Mouse (Mus musculus) yolk sac, embryonic 10.5 days (tissue): Measurements from ENCODE around the gene Atp6v0d1.
A peak's percentile ranks its signal among the peaks of the same experiment; 100 is the strongest.
"Not testable (repeated sequence)": the region's sequence is repeated elsewhere in the genome, so short reads cannot be mapped to it uniquely, and the experiment has no call there.

Experiments
- DNase-seq: peaks from one replicate; pipeline ENCODE4 v3.0.0-alpha.2; 2017; ENCODE audit warnings: low spot score

The Atp6v0d1 gene

DNA sequence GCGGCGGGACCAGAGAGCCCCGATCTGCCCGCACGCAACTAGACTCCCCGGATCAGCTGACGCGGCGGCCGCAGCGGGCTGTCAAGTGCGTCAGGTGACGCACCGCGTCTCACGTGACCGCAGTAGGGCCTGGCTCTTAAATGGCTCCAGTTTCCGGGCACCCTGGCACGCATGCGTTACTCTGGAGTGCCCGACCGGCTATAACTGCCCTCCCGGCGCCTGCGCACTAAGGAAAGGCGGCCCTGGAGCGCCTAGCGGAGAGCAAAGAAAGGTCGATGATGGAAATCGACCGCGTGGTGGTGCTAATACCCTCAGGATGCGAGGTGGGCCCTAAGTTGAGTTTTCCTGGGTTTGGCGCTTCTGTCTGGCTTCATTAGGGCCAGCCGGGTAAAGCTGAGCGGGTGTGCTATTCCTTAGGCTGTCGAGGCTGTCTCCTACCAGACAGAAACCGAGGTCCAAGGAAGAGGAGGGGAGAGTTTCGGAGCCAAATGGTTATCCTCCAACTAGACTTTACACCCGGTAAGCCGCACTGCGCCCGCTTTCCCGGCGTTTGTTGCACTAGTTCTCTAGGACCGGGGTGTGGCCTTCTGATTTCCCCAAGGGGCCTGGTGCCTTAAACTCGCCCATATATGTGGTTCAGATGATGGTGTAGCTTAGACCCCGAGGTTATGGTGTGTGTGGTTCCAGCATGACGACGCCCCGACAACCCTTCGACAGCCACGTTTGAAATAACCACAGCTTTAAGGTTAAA, at the start of gene Atp6v0d1:
Gene Atp6v0d1, minus strand, starts transcription at position 96 of the 751 bp plus-strand sequence.
- peak; percentile 99 for DNase-seq

DNA sequence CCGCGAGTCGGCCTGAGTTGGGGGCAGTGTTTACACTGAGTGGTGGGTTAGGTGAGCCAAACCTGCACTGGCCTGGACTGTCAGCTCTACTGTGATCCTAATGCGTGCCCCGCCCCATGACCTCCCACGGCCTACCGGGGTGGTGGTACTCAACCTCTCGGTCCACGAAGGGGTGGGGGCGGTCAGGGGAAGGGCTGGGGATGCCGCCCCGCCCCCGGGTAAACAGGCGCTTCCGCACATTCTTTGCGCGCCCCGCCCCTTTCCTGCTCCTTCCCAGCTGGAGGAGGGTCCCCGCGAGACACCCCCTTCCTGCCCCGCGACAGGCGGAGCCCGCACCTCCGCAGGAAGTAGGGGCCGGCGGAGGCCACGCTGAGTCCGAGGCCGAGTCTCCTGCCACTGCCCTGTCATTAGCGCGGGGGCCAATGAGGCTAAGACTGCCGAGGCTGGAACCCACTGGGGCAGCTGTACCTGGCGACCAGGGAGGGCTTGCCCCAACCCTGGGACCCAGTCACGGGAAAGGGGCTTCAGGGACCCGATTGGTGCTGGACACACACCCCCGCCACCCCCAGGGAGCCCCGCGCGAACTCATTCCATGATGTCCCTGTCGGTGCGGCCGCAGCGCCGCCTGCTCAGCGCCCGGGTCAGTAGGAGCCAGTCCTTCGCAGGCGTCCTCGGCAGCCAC, 48.1 kb upstream of the Atp6v0d1 start:
- peak; percentile 69 for DNase-seq

DNA sequence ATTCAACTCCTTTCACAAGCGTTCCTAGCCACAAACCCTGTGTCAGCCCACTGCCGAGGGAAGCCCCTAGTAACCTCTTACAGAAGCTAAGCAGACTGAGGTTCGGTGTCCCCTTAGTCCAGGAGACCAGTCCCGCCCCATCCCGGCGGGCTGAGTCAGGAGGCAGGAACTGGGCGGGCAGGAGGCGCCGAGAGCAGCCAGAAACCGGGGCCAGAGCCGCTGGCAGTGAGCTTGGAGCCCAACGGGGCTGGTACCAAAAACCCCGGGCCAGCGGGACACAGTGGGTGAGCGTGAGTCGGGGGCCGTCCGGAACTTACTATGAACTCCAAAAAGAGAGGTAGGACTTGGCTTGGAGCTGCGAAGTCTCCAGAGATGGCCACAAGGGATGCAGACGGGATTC, 47.2 kb upstream of the Atp6v0d1 start:
- DNase-seq, result no peak

DNA sequence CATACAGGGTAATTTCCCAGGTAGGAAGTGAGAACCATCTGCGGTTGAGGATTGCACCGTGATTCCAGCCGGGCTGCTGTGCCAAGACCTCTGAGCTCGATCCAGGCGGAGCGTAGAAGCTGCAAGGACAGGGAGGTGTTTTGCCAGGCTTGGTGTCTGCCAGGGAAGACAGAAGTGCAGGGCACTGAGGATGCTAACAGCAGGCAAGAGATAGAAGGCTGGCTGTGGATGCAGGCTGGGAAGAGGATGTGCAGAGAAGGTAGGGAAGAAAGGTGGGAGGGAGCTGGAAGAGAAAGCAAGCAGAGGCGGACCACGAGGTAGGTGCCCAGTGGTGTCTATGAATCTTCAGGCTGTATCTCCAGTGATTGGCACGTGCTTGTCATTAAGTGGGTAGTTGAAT, 46.0 kb upstream of the Atp6v0d1 start:
- no peak for DNase-seq

DNA sequence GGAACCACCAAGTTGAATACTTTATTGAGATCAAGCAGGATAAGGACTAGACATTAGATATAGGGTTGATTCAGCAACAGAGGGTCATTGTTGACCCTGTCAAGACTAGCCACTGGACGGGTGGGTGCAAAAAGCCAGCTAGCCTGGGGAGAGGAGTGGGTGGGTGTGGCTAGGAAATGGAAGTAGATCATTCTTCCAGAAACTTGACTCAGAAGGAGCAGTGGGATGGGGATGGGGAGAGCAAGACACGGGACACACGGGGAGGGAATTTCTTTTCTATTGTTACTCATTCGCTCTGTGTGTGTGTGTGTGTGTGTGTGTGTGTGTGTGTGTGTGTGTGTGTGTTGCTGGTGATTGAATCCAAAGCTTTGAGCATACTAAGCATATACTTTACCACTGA, 43.9 kb upstream of the Atp6v0d1 start:
- DNase-seq, result no peak

DNA sequence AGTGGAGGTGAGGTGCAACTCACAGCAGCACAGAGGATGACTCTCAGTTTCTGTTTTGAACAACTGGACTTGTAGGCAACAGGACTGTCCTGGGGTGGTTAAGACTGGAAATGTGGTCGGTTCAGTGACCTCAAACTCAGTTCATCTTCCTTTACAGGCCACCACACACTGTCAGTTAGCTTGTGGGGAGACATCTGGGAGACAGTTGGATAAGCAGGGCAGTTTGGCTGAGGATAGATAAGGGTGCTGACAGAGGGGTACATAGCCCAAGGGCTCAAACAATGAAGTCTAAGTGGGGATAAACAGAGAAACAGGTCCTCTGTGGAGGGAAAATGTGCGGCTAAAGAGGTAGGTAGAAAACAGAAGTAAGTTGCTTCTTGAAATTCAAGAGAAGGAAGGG, 43.5 kb upstream of the Atp6v0d1 start:
- DNase-seq, result no peak

DNA sequence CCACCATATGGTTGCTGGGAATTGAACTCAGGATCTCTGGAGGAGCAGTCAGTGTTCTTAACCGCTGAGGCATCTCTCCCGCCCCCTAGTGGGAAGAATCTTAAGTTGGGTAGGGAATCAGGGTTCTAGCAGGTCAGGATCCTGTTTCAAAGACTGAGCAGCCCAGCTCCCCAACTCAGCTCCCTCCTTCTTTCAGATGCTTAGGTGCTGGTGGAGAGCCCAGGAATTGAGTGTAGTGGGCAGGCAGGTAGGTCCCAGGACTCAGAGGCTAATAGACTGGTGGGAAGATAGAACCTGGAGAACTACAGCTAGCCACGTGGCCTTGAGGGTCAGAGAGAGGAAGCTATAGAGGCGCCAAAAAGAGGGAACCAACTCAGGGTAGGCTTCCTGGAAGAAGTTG, 41.8 kb upstream of the Atp6v0d1 start:
- no peak for DNase-seq

DNA sequence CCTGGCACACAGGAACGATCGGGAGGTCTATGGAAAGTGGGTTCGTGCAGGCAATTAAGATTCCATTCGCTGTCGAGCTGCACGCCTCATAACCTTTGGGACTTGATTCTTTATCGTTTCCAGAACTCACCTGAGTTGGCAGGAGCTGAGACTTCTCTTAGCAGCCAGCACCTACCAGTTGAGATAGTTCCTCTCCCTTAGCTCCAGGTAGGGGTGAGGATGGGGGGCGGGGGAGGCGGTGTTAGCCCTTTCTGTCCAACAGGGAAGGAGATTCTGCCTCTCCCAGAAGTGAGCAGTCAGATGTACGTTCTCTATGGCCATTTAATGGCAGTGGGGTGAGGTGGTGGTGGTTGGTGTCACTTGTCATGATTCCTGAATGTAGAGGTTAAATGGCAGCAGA, 41.2 kb upstream of the Atp6v0d1 start:
- DNase-seq, result no peak

DNA sequence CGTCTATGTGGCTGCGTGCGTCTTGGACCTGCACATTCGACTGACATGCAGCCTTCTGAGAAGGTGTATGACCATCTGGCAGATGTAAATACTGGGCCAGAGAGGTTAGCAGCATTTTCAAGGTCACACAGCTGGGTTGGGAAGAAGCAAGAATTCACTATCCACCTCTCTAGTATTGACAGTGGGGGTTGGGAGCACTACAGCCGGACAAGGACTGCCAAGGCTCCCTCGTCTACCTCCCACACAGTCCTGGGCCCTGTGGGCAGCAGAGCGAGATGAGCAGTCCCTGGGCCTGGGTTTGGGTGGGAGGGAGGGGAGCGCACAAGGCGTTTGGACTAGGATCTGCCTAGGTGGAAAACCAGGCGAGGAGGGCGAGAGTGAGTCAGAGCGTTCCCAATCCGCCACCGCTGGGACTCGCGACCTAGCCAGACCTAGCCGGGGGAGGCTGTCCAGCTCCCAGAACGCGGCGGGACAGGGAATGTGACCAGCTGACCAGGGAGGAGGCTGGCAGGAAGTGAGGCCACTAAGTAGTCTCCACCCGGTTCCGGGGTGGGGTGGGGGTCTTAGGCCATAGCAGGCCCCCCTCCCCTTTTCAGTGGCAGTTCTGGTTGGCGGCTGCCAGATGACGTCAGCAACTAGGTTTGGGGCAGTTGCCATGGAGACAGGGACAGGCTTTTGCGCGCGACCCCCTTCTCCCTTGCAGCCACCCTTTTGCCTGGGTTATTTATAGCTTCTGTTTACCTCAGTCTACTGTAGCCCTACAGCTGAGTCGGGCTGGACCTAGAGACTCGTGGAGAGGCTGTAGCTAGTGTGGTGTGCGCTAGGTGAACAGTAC, 40.6 kb upstream of the Atp6v0d1 start:
- peak; percentile 92 for DNase-seq

DNA sequence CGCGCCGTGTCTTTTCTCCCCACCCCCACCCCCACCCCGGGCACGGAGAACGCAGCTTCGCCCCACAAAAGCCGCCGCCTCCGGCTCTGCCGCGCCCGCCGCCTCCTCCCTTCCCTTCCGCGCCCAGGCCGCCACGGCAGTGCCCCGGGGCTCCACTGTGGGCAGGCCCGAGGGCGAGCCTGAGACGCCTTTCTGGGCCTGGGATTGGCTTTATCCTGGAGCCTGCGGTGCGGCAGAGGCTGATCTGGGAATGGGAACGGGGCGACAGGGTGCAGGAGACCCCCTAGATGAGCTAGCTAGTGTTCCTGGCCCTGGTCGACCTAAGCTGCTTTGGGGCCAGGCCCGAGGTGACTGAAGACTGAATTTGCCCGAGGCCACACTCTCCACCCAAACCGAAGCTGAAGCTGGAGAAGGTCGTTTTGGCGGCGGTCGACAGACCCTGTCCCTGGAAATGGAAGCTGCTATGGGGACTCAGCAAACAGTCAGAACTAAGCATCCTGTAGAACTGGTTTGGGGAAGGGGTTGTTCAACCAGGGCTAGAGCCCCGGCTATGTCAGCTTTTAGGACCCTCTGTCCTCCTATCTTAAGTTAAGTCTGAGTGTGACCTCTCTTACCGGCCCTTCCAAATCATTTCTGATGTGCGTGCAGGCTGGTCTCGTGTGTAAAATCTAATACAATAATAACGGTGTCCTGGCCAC, 39.8 kb upstream of the Atp6v0d1 start:
- DNase-seq, result no peak

DNA sequence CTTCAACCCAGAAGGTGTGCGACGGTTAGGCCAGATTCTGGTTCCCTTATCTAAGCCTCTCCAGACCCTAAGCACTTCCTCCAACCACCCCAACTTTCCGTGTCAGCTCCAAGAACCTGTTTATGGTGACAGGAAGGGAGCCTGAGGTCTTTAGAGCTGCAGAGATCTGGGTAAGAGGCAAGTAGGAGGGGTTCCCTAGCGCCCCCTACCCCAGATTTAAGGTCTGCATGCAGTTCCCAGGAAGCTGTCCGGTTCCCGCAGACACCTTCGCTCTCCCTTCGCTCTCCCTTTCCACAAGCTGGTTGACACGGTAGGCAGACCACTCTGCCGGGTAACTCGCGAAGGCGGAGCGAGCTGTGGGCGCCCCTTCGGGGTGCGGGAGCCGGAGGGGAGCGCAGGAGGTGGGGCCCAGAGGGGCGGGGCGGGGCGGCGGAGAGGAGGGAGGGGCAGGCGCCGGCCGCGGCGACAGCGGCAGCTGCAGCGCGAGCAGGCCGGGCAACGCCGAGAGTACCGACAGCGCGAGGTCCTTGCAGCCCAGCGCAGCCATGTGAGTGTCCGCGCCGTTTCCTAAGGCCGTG, 39.0 kb upstream of the Atp6v0d1 start, which contains the start of gene Ripor1:
Gene Ripor1, plus strand, starts transcription at position 452 of the 578 bp plus-strand sequence.
- peak; percentile 88 for DNase-seq

DNA sequence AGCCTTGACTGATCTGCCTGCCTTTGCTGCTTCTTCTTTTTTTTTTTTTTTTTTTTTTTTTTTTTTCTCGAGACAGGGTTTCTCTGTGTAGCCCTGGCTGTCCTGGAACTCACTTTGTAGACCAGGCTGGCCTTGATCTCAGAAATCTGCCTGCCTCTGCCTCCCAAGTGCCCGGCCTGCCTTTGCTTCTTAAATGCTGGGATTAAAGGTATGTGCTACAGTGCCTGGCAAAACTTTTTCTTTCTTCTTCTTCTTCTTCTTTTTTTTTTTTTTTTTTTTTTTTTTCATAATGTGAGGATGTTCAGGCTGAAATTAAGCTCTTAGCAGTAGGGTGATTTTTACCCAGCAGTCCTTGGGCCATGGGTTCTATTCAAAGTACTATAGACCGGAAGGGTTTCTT, 36.7 kb upstream of the Atp6v0d1 start:
- not testable (repeated sequence) for DNase-seq

DNA sequence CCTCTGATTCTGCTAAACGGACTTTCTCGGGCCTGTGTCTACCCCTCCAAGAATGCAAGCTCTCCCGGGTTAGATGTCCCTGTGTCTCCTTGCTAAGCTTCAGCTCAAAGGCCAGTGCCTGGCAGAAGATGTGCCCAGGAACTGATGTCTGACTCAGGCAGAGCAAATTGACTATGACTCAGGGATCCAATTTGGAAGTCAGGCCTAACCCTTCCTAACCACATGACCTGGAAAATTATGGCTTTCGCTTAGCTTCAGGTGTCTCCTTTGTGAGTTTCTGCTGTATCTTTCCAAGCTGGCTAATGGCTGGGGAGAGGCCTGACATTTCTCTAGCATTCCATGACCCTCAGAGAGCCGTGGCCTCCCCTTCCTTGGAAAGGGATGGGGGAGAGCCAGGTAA, 35.5 kb upstream of the Atp6v0d1 start:
- DNase-seq, result no peak

DNA sequence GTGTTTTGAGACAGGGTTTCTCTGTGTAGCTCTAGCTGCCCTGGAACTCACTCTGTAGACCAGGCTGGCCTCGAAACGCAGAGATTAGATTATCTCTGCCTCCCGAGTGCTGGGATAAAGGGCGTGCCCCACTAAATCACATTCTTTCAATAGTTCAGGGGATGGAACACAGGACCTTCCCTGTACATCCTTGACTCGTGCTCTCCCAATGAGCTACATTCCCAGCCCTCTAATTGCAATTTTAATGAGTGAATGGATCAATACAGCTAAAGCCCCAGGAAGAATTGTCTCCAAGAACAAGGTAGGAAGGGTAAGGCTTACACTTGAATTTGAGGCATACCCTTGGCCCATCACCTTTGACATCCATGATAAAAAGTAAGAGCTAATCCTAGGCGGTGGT, 32.9 kb upstream of the Atp6v0d1 start:
- DNase-seq, result no peak

DNA sequence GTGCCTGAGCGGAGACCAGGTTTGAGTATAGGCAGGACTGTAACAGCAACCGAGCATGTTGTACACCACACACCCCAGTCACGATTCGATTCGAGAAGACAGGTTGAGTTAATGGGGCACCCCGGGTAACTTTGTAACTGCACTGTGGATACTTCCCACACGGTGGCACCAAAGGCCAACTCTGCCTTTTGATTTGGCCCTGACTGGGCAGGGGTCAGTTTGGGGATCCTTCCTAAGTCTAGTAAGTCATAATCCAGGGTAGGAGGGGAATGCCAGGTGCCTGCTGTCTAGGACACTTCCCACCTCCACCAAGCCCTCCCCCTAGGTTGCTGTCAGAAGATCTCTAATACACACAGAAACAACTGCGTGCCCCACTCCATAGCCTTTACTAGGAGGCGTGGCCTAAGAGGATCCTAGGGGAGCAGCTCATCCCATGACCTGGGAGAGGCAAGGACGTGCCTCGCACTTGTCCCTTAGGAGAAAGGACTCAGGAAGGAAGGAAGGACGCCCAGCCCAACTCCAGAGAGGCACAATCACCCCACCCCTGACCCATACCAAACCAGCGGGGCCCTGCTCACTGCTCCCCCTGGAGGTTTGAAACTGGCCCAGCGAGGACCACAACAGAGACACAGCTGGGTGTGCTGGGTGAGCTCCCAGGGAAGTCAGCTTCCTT, 30.7 kb upstream of the Atp6v0d1 start:
- peak; percentile 53 for DNase-seq

DNA sequence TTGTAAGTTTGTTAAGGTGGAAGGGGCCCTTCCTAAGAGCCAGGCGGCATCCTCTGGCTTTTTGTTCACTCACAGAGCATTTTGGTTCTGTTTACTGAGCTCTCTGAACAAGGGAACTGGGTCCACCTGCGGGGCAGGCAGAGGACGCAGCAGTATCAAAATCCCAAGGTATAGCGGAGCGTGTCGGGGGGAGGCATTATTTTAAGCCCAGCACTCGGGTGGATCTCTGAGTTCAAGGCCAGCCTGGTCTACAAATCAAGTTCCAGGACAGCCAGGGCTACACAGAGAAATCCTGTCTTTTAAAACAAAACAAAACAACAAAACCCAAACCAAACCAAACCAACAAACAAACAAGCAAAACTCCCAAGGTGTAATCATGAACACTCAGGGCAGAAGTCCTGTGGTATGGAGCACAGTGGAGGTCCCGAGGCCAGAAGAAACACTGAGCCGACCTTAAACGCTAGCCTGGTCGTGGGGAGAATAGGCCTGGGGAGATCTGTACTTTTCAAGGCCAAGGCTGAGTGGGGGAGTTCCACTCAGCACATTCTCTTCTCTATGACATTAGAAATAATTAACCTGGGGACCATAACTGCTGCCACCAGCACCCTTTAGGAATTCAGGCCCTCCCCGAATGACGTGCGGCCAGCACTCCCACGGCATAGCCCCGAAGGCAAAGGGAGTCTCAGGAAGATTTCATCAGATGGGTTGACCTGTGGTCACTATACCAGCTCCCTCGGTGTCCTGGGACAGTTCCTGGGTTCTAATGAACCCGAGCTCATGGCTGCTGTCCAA, 28.8 kb upstream of the Atp6v0d1 start:
- DNase-seq, result peak; percentile 39

DNA sequence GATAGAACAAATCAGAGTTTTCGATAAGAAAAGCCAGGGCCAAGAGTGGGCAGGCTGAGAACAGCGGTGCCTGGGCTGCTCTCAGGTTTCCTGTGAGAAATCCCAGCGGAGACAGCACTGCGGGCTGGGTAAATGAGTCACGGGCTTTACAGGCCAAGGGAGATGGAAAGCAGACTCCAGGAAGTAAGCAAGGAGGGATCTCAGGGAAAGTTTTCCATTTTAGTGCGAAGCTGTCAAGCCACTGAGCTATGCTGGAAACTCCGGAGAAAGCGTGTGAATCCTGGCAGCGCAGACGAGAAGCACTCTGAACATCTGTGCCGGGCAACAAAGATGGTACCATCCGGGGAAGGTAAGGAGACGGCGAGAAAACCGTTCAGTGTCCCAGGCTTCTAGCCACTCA, 28.0 kb upstream of the Atp6v0d1 start:
- DNase-seq, result peak; percentile 70

DNA sequence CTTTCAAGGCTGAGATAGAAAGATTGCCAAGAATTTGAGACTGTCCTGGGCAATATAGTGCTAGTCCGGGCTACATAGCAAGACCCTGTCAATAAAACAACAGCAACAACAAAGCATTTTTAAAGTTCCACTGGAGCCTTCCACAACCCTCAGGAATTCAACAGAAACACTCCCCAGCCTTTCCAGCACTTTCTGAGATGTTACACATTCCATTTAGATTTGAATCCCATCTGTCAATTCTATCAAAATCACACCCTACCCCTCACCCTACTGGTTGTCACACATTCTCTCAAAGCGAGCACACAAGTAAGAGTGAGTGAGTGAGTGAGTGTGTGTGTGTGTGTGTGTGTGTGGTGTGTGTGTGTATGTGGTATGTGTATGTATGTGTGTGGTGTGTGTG, 26.6 kb upstream of the Atp6v0d1 start:
- no peak for DNase-seq

DNA sequence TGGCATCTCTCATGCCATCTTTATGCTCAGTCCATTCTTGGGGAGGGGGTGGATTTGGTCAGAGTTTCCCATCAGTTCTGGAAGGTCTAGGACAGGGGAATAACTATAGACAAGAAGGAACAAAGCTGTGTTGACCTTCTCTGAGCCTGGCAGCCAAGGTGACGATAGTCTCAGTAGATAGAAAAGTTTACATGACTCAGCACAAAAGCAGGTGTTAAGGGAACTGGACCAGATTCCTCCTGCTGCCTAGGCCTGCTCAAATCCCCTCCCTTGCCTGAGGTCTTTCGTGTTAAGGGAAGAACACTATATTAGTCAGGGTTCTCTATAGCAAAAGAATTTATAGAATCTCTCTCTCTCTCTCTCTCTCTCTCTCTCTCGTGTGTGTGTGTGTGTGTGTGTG, 13.9 kb upstream of the Atp6v0d1 start:
- no peak for DNase-seq

DNA sequence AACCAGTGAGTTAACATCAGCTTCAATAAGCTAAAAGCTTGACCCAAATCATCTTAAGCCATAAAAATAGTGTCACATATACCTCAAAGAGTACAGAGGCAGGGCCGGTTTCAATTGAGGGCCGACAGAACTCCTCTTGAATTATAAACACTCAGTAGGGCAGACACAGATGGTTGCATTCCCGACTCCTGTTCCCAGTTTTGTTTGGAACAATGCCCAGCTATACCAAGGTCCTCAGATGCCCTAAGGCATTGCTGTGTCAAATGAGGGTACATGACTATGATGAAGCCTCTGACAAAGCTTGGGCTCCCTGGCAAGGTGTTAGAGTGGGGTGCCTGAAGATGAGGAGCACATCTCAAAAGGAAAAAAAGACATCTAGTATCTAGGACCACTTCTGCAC, 9.7 kb upstream of the Atp6v0d1 start:
- DNase-seq, result no peak
